Mouse (Mus musculus): Measurements from ENCODE around the gene Klrb1a. TPM values are rescaled to one million over a fixed set of nuclear protein-coding genes. Genes with fewer than 3 reads are reported as not detected.
A peak's percentile ranks its signal among the peaks of the same experiment; 100 is the strongest.
"Not testable (repeated sequence)": the region's sequence is repeated elsewhere in the genome, so short reads cannot be mapped to it uniquely, and the experiment has no call there.

Klrb1a gene
- polyA plus RNA-seq, 1 experiment from 2014 or later = not detected

GRCm38 (mm10) chr6:128644694-128645093, 21.4 kb upstream of the Klrb1a start:
- H3K36me3 ChIP-seq (ENCODE audit: control insufficient read depth, insufficient read depth, low read length); H3K9me3 ChIP-seq (ENCODE audit: control insufficient read depth, low read length); H3K4me2 ChIP-seq (ENCODE audit: low read depth, low read length); H3K27me3 ChIP-seq (replicated peaks; ENCODE audit: control insufficient read depth, insufficient read depth, low read length); H3K27ac ChIP-seq (replicated peaks; ENCODE audit: low read depth, low read length); ATAC-seq (ENCODE audit: low read depth); DNase-seq (ENCODE audit: low spot score); H3K4me1 ChIP-seq (ENCODE audit: control insufficient read depth, insufficient read depth, low read length); H3K4me3 ChIP-seq (ENCODE audit: low read depth, low read length); H3K9ac ChIP-seq (ENCODE audit: low read depth, low read length): not testable (repeated sequence)
- 97% methylated on average over 19 of the region's 20 CpGs for WGBS

- H3K4me3 ChIP-seq (ENCODE audit: low read depth, low read length) = no peak overlapping the region
- 62% methylated on average over 2 of the region's 2 CpGs for WGBS
- no peak overlapping the region for H3K4me2 ChIP-seq (ENCODE audit: low read depth, low read length)
- no peaks in the 10 kb centered on the region for H3K27me3 ChIP-seq (replicated peaks; ENCODE audit: control insufficient read depth, insufficient read depth, low read length)
- no peaks in the 10 kb centered on the region for H3K4me1 ChIP-seq (ENCODE audit: control insufficient read depth, insufficient read depth, low read length)
- no peaks in the 10 kb centered on the region for H3K36me3 ChIP-seq (ENCODE audit: control insufficient read depth, insufficient read depth, low read length)
- H3K27ac ChIP-seq (replicated peaks; ENCODE audit: low read depth, low read length) = no peak overlapping the region
- no peak for ATAC-seq (ENCODE audit: low read depth)
- H3K9me3 ChIP-seq (ENCODE audit: control insufficient read depth, low read length) = no peaks in the 10 kb centered on the region
- no peak overlapping the region for H3K9ac ChIP-seq (ENCODE audit: low read depth, low read length)
- DNase-seq (ENCODE audit: low spot score) = no peak
Measured at GRCm38 (mm10) chr6:128643999-128644398, 20.7 kb upstream of the Klrb1a start.

GRCm38 (mm10) chr6:128641116-128641716, 17.9 kb upstream of the Klrb1a start:
- Histone ChIP-seq H3K4me2 (ENCODE audit: low read depth, low read length) (no peak overlapping the region), H3K27ac (replicated peaks; ENCODE audit: low read depth, low read length) (no peak overlapping the region), H3K4me1 (ENCODE audit: control insufficient read depth, insufficient read depth, low read length) (no peaks in the 10 kb centered on the region), H3K27me3 (replicated peaks; ENCODE audit: control insufficient read depth, insufficient read depth, low read length) (no peaks in the 10 kb centered on the region), H3K4me3 (ENCODE audit: low read depth, low read length) (no peak overlapping the region), H3K9ac (ENCODE audit: low read depth, low read length) (no peak overlapping the region), H3K9me3 (ENCODE audit: control insufficient read depth, low read length) (no peaks in the 10 kb centered on the region; the same call in 1 of the 2 replicates), H3K36me3 (ENCODE audit: control insufficient read depth, insufficient read depth, low read length) (no peaks in the 10 kb centered on the region)
- DNase-seq (ENCODE audit: low spot score) = no peak
- 85% methylated on average over 2 of the region's 2 CpGs for WGBS
- no peak for ATAC-seq (ENCODE audit: low read depth)

GRCm38 (mm10) chr6:128640673-128641072, 17.3 kb upstream of the Klrb1a start:
- H3K9me3 ChIP-seq (ENCODE audit: control insufficient read depth, low read length) = no peaks in the 10 kb centered on the region; the same call in 1 of the 2 replicates
- ATAC-seq (ENCODE audit: low read depth) (no peak), DNase-seq (ENCODE audit: low spot score) (no peak)
- H3K27me3 ChIP-seq (replicated peaks; ENCODE audit: control insufficient read depth, insufficient read depth, low read length) = no peaks in the 10 kb centered on the region
- H3K9ac ChIP-seq (ENCODE audit: low read depth, low read length) = no peak overlapping the region
- no peak overlapping the region for H3K27ac ChIP-seq (replicated peaks; ENCODE audit: low read depth, low read length)
- H3K4me1 ChIP-seq (ENCODE audit: control insufficient read depth, insufficient read depth, low read length) = no peaks in the 10 kb centered on the region
- no peaks in the 10 kb centered on the region for H3K36me3 ChIP-seq (ENCODE audit: control insufficient read depth, insufficient read depth, low read length)
- 90% methylated on average over 1 of the region's 1 CpGs for WGBS
- no peak overlapping the region for H3K4me2 ChIP-seq (ENCODE audit: low read depth, low read length)
- no peak overlapping the region for H3K4me3 ChIP-seq (ENCODE audit: low read depth, low read length)

- 72% methylated on average over 15 of the region's 15 CpGs for WGBS
Measured at GRCm38 (mm10) chr6:128630912-128631905, 7.9 kb upstream of the Klrb1a start.

GRCm38 (mm10) chr6:128629771-128630739, 6.7 kb upstream of the Klrb1a start:
- H3K4me1 ChIP-seq (ENCODE audit: control insufficient read depth, insufficient read depth, low read length); H3K9me3 ChIP-seq (ENCODE audit: control insufficient read depth, low read length); H3K4me2 ChIP-seq (ENCODE audit: low read depth, low read length); H3K36me3 ChIP-seq (ENCODE audit: control insufficient read depth, insufficient read depth, low read length); H3K4me3 ChIP-seq (ENCODE audit: low read depth, low read length); H3K9ac ChIP-seq (ENCODE audit: low read depth, low read length); H3K27me3 ChIP-seq (replicated peaks; ENCODE audit: control insufficient read depth, insufficient read depth, low read length); H3K27ac ChIP-seq (replicated peaks; ENCODE audit: low read depth, low read length): not testable (repeated sequence)
- 51% methylated on average over 12 of the region's 13 CpGs for WGBS
- DNase-seq (ENCODE audit: low spot score) (peak; percentile 84), ATAC-seq (ENCODE audit: low read depth) (peak; percentile 89)

More at GRCm38 (mm10) chr6:128630912-128631905, 7.9 kb upstream of the Klrb1a start:
- not testable (repeated sequence) for H3K4me3 ChIP-seq (ENCODE audit: low read depth, low read length); H3K36me3 ChIP-seq (ENCODE audit: control insufficient read depth, insufficient read depth, low read length); H3K4me2 ChIP-seq (ENCODE audit: low read depth, low read length); H3K9ac ChIP-seq (ENCODE audit: low read depth, low read length); H3K4me1 ChIP-seq (ENCODE audit: control insufficient read depth, insufficient read depth, low read length); H3K27ac ChIP-seq (replicated peaks; ENCODE audit: low read depth, low read length); H3K27me3 ChIP-seq (replicated peaks; ENCODE audit: control insufficient read depth, insufficient read depth, low read length); DNase-seq (ENCODE audit: low spot score); H3K9me3 ChIP-seq (ENCODE audit: control insufficient read depth, low read length); ATAC-seq (ENCODE audit: low read depth)

GRCm38 (mm10) chr6:128625246-128625645, 1.9 kb upstream of the Klrb1a start:
- H3K36me3 ChIP-seq (ENCODE audit: control insufficient read depth, insufficient read depth, low read length); H3K27me3 ChIP-seq (replicated peaks; ENCODE audit: control insufficient read depth, insufficient read depth, low read length); ATAC-seq (ENCODE audit: low read depth); H3K27ac ChIP-seq (replicated peaks; ENCODE audit: low read depth, low read length); H3K4me1 ChIP-seq (ENCODE audit: control insufficient read depth, insufficient read depth, low read length); H3K9ac ChIP-seq (ENCODE audit: low read depth, low read length); DNase-seq (ENCODE audit: low spot score); H3K4me2 ChIP-seq (ENCODE audit: low read depth, low read length); H3K9me3 ChIP-seq (ENCODE audit: control insufficient read depth, low read length); H3K4me3 ChIP-seq (ENCODE audit: low read depth, low read length): not testable (repeated sequence)
- 92% methylated on average over 6 of the region's 6 CpGs for WGBS

GRCm38 (mm10) chr6:128624425-128624824, 1.1 kb upstream of the Klrb1a start:
- no peak for DNase-seq (ENCODE audit: low spot score)
- ATAC-seq (ENCODE audit: low read depth) = no peak
- 86% methylated on average over 4 of the region's 4 CpGs for WGBS

More at GRCm38 (mm10) chr6:128624425-128624824, 1.1 kb upstream of the Klrb1a start:
- no peaks in the 10 kb centered on the region for H3K9me3 ChIP-seq (ENCODE audit: control insufficient read depth, low read length)
- H3K36me3 ChIP-seq (ENCODE audit: control insufficient read depth, insufficient read depth, low read length) = no peaks in the 10 kb centered on the region
- H3K4me3 ChIP-seq (ENCODE audit: low read depth, low read length) = no peak overlapping the region
- no peaks in the 10 kb centered on the region for H3K27me3 ChIP-seq (replicated peaks; ENCODE audit: control insufficient read depth, insufficient read depth, low read length)
- H3K4me2 ChIP-seq (ENCODE audit: low read depth, low read length) = no peak overlapping the region
- no peak overlapping the region for H3K27ac ChIP-seq (replicated peaks; ENCODE audit: low read depth, low read length)
- no peaks in the 10 kb centered on the region for H3K4me1 ChIP-seq (ENCODE audit: control insufficient read depth, insufficient read depth, low read length)
- no peak overlapping the region for H3K9ac ChIP-seq (ENCODE audit: low read depth, low read length)
